Mouse (Mus musculus): ENCODE data around the gene Kalrn.

Gene Kalrn

DNA sequence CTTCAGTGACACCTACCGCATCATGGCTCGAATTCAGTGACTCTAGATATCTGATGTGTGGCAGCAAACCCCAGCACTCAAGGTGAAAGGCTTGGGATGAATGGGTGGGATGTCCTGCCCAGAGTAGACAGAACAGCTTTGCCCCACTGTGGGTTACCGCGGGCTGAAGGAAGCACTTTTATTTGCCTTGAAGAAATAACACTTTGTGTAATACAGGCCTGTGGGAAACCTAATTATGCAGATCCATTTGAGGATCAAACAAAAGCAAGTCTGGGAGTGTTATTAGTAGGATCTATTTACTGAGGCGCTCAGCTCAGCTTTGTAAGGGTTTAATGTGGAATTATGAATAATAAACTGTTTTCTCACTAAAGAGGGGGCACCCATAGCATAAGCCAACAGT is 406.3 kb downstream of the Kalrn start:
- DNase-seq: no peak

DNA sequence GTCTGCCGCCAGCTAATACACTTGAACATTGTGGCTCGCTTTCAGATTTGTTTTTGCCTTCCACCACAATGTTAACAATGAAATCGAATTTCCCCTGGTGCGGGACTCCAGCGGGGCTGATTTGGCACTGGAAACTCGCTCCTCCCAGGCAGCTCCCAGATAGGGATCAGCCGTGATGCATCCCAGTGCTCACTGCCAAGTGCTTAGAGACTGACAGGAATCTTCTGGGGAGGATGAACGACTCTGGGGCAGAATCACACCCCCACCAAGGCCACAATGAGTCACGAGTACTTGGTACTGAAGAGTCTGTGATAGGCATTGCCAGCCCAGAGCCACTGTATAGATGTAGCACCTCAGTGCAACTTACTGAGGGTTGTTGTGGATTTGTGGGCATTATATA is 410.2 kb downstream of the Kalrn start:
- no peak for DNase-seq

DNA sequence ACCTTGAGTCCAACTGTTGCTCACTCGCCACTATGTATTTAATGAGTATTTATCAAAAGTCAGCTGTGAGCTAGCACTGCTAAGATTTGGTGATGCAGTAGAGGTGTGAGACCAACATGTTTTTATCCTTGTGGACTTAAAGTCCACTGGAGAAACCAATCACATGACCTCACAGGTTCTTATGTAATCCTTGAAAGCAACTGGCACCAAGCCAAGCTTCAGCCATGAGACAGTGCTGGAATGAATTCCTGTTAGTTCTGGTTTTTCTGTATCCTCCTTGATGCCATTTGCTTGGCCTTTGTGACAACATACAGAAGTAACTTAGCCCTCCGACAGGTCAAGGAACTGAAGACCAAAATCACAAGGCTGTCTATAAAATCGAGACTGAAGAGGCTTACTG is 413.8 kb downstream of the Kalrn start:
- DNase-seq: peak in 1 of 2 experiments; percentile 18

DNA sequence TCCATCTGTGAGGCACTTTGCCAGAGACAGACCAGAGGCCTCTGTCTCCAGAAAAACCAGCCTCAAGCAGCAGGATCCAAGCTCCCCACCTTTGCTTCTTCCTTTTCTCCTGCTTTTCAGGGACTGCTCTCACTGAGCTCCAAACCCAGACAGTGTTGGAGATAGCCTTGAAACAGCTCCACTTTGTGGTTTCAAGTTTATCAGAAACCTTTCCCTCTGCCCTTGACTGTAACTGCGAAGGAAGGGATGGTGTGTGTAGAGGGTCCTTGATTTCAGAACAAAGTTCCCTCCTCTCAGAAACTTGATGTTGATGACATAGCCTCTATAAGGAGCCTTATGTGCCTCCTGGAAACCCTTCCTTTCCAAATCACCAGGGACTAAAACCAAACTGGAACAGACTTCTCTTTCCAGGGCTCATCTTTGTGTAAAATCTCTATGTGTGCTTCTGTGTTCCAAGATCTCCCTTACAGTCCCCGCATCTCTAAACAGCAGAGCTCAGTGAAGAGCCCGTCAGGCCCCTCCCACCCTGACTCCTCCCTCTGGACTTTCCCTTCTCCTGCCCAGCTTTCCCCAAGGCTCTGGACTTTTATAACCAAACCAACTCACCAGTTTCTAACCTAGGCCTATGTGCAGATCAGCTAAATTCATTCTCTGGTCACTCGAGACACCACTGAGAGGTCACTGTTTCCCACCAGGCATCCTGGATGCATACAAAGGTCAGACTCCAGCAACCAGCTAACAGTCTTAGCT is 415.8 kb downstream of the Kalrn start:
- no peak for DNase-seq

DNA sequence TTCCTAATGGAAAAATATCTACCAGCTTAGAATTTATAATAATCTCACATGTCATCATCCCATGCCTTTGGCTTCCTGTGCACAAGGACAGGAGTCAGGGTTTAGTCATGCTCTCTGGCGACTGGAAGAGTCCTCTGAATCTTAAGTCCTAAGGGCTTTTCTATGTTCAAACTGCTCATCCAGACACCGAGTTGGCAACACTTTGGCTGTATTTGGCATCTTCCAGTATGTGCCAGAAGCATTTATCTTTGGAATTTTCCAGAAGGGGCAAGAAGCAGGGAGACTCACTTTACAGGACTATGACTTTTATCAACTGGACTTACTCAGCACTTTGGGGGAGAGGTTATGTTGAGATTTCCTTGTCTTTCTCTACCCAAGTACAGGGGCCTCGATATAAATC is 417.6 kb downstream of the Kalrn start:
- no peak for DNase-seq

DNA sequence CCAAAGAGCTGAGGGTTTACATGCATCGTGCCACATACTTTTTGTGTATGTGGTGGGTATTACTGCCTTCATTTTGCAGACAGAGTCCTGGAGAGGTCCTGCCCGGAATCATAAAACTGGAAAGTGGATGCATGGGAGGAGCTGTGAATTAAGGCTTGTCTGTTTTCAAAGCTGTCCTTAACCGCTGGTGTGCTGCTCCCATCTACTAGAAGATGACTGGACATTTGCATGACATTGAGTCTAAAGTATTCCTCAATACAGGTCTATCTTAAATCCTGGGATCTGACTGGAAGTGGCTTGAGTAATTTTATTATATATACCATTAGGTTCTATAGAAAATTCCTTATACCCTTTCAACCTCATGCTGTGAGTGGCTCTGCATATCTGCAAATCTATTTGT is 418.4 kb downstream of the Kalrn start:
- DNase-seq: no peak

DNA sequence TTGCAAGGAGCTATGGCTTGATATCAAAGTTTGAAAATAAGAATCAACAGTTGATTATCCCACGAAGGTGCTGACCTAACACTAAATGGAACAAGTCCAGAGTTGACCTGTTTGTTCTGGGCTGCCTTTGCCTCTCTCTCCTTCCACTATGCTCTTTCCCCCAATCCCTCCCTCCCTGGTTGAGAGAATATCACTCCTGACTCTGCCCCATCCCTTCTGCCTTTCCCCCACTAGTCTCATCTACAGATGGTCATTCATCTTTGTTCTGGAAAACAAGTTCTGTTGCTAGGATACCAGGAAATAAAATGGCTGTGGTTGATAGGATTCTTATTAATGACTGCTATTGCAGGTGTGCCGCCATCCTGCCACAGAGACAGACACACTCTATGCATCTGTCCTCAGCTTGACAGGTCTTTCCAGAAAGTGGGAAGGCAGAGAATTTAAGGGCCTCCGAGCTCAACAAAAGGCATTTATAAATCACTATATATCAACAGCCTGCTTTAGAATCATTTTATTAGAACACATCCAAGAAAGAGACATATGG is 421.7 kb downstream of the Kalrn start:
- no peak for DNase-seq

DNA sequence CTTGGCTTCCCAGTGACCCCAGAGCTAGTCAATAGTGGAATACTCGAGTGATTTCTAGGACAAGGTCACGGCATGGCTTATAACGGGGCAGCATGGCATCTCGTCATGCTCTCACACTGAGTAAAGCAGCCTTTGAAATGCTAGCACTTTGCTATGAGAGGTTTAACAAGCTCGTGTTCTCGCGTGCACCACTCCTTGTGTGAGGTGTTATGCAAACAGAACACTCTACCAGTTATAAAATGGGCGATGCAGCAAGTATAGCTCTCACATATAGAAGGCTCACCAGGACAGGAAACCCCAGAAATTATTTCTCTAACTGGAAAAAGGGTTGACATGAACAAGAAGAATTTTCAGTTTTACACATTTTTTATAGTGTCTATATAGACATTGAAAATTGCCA is 431.7 kb downstream of the Kalrn start:
- DNase-seq: no peak

DNA sequence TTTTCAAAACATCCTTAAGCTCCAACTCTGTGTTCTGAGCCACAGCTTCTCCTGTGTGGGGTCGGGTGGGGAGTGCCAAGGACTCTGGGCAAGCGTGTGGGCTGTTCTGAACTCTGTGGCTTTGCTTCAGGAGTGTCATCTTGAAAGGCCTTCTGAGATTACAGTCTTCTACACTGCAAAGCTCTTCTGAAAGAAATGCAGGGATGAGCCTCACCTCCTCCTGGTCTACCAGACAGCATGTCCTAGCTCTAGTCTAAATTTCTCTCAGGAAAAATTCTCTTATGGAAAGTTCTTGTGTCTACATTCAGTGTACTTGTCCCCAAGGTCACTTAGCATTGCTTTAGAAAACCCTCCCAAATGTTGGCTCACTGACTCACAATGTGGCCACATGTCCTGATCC is 438.3 kb downstream of the Kalrn start:
- DNase-seq: no peak

DNA sequence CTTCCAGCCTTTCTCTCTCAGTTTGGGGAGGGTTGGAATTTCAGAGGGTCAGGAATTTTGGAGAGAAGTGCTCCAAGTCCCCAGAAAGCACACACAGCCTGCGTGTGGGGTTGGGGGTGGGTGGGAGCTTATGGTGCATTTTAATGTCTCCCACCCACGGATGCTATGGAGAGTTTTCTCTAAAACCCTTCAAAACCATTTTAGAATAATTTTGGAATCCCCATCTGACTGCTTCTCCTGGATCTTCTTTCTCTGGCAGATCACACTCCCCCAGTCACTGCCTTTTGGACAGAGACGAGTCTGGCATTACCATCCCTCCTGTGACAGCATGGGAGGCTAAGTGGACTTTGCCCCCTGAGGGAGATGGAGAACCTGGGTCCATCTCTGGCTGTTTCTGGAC is 438.7 kb downstream of the Kalrn start:
- no peak for DNase-seq

DNA sequence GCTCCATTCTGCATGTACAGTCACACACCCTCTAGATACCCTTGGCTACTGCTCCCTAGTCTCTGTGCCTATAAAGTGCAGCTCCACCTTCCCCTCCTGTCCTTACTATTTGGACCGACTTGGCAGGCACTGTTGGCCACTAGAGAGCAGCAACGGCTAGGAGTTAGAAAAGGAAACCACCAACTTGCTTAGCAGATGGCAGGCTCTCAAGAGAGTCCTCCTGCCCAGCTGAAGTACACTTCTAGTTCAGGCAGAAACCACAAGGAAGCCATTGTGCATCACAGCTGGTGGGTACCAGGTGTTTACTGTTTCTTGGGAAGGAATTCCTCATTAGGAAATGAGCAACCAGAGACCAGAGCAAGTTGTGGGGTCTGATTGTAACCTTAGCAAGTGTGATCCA is 447.7 kb downstream of the Kalrn start:
- peak; percentile 70 to 78 for DNase-seq

DNA sequence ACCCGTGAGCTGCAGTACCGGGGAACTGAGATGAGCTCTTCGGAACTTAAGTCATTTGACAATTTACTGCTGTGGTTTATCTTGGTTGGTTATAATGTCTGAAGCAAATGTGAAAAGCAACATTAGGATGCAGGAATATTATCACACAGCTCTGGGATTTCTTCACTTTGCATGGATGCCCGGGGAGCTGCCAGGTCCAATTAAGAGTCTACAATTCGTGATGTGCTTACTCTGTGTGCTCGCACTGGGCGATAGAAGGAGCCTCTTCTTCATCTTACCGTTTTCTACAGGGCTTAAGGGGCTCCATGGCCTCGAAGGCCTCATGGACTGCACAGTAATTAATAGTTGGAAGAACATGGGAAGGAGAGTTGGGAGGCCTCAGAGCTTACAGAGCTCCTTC is 450.8 kb downstream of the Kalrn start:
- no peak for DNase-seq

DNA sequence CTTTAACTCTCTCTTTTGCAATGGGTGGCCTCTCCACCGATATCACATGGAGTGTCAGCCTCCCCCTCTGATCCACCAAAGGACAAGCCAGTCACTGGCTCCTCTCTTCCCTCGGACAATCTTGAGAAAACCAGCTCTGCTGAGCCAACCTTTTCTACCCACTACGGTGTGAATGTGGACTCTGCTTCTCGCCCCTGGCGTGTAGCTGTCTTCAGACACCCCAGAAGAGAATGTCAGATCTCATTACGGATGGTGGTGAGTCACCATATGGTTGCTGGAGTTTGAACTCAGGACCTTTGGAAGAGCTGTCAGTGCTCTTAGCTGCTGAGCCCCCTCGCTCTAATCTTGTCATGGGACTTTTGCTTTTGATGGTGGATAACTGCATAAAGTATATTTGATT is 452.0 kb downstream of the Kalrn start:
- DNase-seq: no peak

DNA sequence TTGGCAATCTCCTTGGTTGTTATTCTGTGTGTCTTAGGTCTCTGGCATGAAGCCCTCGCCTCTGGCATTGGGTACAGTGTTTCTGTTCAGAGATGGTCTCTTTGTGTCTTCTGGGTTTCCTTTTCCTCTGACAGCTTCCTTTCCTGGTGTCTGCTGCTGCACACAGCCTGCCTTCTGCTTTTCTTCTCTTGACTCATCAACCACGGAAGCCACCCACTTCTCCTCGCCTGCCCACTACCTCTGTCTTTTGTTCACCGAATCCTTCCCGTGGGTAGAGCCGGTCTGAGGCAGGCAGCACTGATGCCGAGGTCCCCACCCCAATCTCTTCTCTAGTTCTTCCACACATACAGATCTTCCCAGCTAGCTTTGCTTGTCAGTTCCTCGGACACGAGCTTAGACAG is 452.5 kb downstream of the Kalrn start:
- no peak for DNase-seq

DNA sequence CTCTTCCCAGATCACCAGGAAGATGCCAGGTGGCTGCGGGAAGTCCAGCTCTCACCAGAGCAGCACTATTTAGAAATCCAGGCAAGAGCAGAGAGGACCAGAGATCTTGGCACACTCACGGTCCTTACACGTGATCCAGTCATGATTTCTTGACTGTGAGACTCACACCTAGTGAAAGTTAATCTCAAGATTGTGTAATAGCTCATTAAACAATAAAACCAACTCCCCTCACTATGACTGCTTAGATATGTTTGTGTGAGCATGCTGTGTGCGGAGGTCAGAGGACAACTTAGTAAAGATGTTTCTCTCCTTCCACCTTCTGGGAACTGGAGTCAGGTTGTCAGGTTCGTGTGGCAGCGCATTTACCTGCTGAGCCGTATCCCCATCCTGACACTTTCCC is 453.5 kb downstream of the Kalrn start:
- no peak for DNase-seq

DNA sequence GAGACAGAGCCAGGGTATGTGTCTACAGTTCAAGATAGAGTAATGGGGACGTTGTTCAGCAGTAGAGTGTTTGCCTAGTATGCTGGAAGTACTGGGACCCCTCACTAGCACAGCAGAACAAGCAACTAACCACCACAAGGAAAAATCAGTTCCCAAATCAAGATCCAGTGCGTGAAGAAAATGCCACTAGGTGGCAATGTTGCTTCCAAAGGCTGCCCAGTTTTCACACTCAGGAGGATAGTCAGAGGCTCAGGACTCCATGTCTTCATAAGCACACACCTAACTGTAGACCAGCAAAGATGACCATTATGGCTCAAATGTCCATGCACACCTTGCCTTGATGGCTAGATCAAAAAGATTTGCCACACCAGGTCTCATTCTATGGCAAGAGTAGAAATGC is 454.0 kb downstream of the Kalrn start:
- DNase-seq: peak in 1 of 2 experiments; percentile 22

DNA sequence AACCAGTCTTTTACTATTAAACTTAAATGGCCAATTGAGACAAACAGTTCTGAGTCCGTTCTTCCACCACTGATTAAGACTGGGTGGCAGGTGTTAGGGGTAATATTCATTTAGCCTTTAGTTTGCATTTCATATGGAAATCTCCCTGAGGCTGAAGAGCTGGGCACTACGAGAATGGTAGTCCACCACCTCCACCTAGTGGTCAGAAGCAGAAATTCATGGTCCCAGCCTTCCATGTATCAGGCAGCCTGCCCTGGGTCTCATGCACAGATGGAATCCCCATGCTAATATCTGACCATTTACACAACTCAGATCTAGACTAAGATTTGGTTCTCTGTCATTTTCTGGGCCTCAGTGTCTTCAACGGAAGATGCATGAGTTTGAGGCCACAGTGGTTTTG is 458.7 kb downstream of the Kalrn start:
- DNase-seq: peak; percentile 41 to 71

DNA sequence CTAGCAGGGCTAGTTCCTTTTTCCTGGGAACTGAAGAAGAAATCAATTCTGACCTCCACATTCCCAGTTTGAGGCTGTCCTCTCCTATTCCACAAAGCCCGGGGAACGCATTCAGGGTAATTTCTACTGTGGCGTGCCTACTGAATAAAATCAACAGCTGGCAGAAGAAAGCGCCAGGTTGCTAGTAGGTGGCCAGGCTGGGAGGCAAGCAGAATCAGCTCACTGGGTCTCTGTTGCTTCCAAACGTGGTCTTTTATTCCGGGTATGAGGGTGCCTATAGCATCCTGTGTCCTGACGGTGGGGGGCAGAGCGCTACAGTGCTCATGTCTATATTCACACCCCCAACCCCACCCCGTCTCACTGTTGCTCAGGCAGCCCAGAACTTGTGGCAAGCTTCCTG is 460.2 kb downstream of the Kalrn start:
- DNase-seq: no peak

DNA sequence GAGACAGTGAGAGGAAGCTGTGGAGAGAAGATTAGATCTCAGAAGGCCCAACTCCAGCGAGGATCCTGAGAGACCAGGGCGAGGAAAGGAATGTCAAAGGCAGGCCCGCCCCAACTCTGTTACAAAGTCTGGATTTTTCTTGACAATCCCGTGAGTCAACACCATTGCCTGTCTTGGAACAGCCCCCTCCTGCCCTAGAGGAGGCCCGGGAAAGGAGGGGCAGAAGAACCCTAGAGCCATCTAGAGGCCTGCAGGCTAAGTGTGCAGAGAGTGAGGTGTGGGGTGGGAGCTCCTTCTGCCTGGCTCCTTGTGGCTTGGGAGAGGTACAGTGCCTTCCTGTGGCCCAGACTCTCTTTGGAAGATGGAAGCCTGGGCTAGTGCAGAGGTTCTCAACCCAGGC is 460.8 kb downstream of the Kalrn start:
- peak; percentile 42 to 52 for DNase-seq

DNA sequence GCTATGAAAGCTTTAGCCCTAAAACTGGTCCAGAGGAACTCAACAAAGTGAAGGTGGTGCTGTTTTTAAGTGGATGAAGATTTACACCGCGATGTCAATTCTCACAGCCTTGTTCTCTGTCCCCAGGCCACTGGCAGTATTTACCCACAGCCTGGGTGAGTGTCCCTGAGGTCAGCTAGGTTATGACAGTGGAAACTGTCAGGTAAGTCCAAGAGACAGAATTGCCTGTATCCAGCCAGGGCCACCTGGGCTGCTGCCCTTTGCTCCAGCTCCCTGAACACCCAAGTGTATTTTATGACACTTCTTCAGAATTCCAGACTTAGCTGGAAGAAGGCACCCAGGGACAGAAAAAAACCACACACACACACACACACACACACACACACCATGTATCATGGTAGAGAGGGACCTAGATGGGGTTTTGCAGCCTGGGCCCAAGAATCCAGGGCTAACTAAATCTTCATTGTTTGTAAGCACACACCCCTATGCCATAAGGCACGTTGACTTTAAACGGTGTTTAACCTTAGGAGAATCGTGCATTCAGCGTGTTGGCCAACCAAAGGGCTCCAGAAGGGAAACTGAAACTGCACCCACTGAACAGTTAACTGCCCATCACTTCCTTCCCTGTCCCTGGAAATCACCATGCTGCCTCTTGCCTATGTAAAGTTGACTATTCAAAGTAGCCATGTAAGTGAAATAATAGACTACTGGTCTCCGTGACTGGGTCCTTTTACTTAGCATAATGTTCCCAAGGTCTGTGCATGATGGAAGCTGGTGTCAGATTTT is 462.3 kb downstream of the Kalrn start:
- no peak for DNase-seq

DNA sequence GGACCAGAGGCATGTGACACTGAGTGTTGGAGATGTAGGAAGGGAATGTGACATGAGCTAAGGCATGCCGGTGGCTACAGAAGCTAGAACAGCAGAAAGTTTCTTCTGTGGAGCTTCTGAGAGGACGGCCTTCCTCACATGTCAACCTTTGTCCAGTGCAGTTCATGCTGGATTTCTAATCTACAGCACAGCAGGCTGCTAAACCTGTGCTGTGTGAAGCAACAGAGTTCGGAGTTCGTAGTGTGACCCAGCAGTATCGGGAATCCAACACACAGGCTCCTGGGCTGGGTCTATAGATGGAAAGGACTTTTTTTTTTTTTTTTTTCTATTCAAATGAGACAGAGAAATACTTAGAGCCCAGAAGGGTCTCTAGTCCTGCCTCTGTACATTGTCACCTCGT is 468.9 kb downstream of the Kalrn start:
- no peak for DNase-seq

DNA sequence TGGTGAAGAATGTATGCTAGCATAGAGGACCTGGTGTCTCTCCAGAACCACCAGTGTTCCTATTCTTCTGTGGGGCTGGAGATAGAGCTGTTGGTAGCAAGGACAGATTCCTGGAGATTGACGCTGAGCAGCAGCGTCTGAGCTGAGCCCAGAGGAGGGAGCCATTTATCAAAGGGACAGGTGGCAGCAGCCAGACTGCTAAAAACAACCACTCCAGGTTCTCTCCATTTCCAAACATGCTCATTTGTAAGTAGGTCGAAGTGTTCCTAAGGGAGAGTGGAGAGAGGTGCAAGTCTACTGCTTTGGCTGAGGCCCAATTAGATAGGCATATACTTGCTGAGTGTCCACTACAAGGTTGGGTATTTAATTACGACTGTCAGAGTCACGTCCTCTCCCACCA is 470.6 kb downstream of the Kalrn start:
- no peak for DNase-seq

DNA sequence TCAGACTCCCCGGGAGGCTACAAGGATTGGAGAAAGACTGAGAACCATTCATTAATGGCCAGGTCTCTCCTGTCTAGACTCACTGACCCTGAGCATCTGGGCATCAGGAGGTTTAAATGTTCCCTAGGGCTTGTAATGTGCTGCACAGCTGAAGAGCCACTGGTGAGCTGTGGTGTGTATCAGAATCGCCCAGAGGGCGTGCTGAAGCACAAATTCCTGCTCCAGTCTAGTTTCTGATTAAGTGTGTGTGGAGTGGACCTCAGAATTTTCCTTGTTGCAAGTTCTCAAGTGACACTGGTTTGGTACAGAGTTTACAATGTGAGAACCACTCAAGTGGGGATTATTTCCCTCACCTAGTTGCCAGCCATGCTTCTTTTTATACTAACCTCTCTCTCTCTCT is 473.5 kb downstream of the Kalrn start:
- peak; percentile 13 to 45 for DNase-seq

DNA sequence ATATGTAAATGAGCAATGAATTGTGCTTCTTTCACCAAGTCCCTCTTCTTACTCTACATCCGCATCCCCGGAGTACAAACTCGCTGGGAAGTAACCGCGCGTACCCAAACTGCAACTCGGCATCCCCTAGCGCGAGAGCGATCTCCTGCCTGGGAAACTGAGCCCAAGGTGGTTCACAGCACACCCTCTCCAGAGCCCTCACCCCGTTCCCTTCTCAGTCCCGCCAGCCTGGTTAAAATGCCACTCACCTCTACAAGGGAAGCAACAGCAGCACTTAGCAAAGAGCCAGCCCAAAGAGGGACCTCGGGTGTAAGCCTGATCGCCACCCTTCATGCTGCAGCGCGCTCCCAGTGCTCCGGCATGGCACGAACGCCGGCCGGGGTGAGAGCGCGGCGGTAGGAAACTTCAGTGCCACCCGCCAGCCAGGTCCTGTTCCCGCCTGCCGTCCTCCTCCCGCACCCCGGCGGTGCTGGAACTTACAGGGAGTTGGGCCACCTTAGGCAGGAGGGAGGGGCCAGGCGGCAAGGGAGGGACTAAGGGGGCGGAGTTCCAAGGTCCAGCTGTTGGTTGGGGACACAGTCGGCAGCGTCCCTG is 477.7 kb downstream of the Kalrn start:
- peak; percentile 84 to 87 for DNase-seq
